ENCODE assay signal across 8 mouse cellular contexts in the genomic region with DNA sequence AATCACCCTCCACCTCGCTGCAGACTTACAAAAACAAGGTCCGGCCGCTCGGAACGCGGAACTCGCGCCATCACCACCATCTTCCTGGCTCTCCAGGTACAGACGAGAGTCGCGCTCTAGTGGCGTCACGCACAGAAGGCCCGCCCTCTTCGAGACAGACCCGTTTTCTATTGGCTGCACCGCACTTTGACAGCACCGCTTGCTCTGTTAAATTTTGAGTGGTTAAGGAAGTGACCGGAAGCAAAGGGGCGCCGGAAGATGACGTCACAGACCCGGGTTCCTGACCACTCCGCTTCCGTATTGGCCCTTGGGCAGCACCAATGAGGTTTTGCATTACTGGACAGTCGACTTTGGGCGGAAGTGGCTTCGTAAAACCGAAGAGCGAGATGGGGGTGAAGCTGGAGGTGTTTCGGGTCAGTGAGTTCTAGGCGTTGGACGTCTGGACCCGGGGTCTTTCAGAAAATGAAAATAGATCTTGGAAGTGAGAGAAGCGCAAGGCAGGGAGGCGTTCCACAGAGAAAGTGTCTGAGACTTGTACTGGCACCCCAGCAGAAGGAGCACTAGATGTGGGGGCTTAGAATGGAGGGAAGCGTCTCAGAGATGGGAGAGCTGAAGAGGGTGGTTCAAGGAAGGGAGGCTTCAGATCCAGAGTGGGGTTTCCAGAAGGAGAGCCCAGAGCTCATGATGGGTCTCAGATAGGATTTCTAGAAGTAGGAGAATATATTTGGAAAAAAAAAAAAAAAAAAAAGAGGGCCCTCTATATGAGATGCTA. TPM values are rescaled to one million over a fixed set of nuclear protein-coding genes. Genes with fewer than 3 reads are reported as not detected.
DNase-seq lines count a peak whose midpoint lies in the region; ATAC-seq lines count a peak whose summit lies in the region.

TSS of gene Xab2 (minus strand) at position 118 of the 772 bp plus-strand sequence.
TSS of gene Pet100 (plus strand) at position 350 of the 772 bp plus-strand sequence.

- DNase-seq in adipocyte (ENCODE audit: low spot score) = peak; percentile 100
- DNase-seq in embryo, embryonic 10 days (ENCODE audit: low spot score) = peak; percentile 100
- peak; percentile 96 for DNase-seq in gastrocnemius, postnatal 10 days
- DNase-seq in induced T-regulatory cell, adult 2 months (ENCODE audit: low read depth) = peak; percentile 100
- DNase-seq in left cerebral cortex, adult 9 months (ENCODE audit: low spot score in 2 of 2) = peak; percentile 99 to 100
- DNase-seq in right cerebral cortex, postnatal 14 days = peak; percentile 98
- peak; percentile 98 to 99 for DNase-seq in urinary bladder, postnatal 36 days (ENCODE audit: low spot score in 2 of 2)

- peak; percentile 95 for ATAC-seq in megakaryocyte progenitor cell, adult 5-6 weeks (replicated peaks; ENCODE audit: poor library complexity)

RNA-seq across cellular contexts. Expression of gene Xab2, which starts in this region (rescaled TPM):
- 10 to 100 TPM; 14.9 to 16.4 TPM for total RNA-seq in gastrocnemius, postnatal 10 days (2021)
- 16.5 and 20.1 TPM in 2 replicates for total RNA-seq in megakaryocyte progenitor cell, adult 5-6 weeks (2015)
- 55.5 and 56.5 TPM in 2 replicates for total RNA-seq in megakaryocyte progenitor cell, adult 5-6 weeks (2017)

RNA-seq across cellular contexts. Expression of gene Pet100, which starts in this region (rescaled TPM):
- total RNA-seq in gastrocnemius, postnatal 10 days (2021) = 10 to 100 TPM; 76.0 to 76.5 TPM
- 131 and 181 TPM in 2 replicates for total RNA-seq in megakaryocyte progenitor cell, adult 5-6 weeks (2015)
- 255 and 285 TPM in 2 replicates for total RNA-seq in megakaryocyte progenitor cell, adult 5-6 weeks (2017)

Comparison
In these comparisons a context has a peak if more than half of its experiments do, and no peak if none do; other contexts are left out.
1. Peak in every context shown above with its lines: DNase-seq and ATAC-seq.